Mouse (Mus musculus) G1E (cell line): Measurements from ENCODE around the gene Mecom.

Experiments
- CTCF ChIP-seq: IDR thresholded peaks from 2 replicates; pipeline ENCODE4 v1.5.1; 2012; ENCODE audit warnings: low read depth, low read length, inconsistent platforms, mixed read lengths
- GATA1 ChIP-seq: IDR thresholded peaks from 2 replicates; pipeline ENCODE4 v1.6.1; 2012; ENCODE audit warnings: borderline replicate concordance, low read length, inconsistent platforms, mixed read lengths
- GATA2 ChIP-seq: IDR thresholded peaks from 2 replicates; pipeline ENCODE4 v1.6.1; 2012; ENCODE audit warnings: low read depth, low read length, inconsistent platforms, borderline replicate concordance
- POLR2AphosphoS5 ChIP-seq: IDR thresholded peaks from 2 replicates; pipeline ENCODE4 v1.6.1; 2012; ENCODE audit warnings: low read depth, low read length, inconsistent platforms; ENCODE audit not compliant: insufficient replicate concordance
- TAL1 ChIP-seq: conservative IDR thresholded peaks from 2 replicates; pipeline ENCODE4 v1.6.1; 2012; ENCODE audit warnings: low read depth, low read length, inconsistent platforms, mixed read lengths

GRCm38 (mm10) chr3:30370860-30371455 is 176.8 kb downstream of the Mecom start:
- TF ChIP-seq TAL1 (no peak), CTCF (no peak), POLR2AphosphoS5 (no peak), GATA1 (no peak), GATA2 (no peak)
